Mouse (Mus musculus): ENCODE measurements around the gene Mrpl58. TPM values are rescaled to one million over a fixed set of nuclear protein-coding genes. Genes with fewer than 3 reads are reported as not detected.
"Not testable (repeated sequence)": the region's sequence is repeated elsewhere in the genome, so short reads cannot be mapped to it uniquely, and the experiment has no call there.

The Mrpl58 gene
- total RNA-seq, 2 experiments from 2014 or later = 98.1 to 105 TPM

DNA sequence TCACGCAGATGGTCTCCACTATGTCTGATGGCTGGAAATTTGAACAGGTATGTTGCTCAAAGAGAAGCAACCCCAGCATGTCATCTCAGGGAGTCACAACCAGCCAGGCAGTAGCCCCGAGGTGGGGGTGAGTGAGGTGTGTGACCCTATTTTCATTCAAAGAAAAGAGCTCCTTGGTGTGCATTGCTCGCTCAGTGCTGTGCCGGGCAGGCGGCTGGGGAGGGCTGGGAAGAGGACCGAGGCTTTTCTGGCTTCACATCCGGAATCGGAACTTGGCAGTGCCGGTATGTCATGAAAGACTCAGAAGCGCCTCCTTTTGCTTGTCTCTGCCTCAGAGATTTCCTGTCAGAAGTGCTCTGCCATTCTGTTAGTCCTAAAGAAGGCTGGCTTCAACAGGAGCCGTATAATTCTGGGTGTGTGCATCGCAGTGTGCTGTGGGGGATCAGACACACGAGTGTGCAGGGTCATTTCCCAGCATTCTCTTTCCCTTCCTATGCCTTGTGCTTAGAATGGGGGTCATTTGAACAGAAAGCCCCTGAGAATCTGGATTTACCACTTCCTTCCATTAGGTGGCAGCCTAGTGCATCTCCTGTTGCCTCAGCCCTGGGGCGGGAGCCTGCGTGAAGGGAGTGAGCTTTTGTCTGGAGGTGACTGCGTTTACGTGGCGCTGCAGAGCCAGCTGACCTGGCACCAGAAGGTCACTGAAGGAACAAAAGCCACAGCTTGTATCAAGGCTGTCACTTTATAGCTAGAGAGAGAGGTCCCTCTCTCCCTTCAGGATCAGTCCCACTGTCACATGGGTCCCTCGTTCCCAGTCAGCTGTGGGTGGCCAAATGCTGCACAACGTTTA is 24.2 kb downstream of the Mrpl58 start:
- DNase-seq = peak; percentile 66 to 71

DNA sequence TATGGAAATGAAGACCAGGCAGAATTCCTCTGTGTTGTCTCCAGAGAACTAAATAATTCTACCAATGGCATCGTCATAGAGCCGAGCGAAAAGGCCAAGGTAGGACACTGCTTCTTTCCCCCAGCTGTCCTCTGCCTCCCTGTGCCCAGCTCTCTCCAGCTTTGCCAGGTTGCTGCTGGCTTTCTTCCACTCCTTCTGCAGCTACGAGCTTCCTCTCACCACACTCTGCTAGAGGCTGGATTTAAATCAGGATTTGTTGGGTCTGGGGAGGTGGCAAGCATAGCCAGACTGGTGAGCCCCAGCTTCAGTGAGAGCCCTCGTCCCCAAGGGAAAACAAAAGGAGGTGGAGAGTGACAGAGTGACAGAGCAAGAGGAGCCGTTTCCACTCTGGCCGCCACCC is 25.8 kb downstream of the Mrpl58 start:
- DNase-seq = no peak

DNA sequence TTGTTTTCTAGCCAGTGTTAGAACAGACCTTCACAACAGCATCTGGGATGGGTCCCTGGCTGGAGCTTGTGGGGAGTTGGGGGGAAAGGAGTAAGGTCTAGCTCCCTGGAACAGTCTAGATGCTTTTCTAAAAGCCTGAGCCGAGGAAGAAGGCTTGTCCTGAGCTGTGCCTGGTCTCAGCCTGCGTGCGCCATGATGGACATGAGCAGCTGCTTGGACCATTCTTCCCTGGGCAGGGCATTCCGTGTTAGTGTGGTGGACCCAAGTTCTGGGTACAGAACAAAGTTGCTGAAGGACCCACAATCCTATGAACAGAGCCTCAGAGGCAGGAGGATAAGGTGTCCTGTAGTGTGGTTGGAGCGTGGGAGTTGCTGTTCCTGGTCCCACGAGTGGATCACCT is 27.0 kb downstream of the Mrpl58 start:
- DNase-seq = no peak

DNA sequence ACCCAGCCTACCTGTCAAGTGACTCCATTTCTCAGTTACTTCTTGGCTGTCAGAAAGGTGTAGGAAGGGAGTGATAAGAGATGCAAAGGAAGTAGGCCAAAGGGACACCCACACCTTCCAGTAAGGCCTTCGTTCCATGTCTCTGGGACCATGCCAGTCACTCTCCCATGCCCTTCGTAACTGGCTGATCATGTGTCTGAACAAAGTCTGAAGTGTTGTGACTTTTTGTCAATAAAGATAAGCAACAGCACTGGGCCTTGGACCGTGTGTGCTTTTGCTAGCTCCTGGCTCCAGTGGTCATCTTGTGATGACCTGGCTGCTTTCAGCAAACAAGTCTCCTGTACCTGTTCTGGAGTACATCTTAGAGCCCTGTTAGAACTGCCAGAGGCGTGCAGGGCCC is 29.3 kb downstream of the Mrpl58 start:
- DNase-seq = no peak

DNA sequence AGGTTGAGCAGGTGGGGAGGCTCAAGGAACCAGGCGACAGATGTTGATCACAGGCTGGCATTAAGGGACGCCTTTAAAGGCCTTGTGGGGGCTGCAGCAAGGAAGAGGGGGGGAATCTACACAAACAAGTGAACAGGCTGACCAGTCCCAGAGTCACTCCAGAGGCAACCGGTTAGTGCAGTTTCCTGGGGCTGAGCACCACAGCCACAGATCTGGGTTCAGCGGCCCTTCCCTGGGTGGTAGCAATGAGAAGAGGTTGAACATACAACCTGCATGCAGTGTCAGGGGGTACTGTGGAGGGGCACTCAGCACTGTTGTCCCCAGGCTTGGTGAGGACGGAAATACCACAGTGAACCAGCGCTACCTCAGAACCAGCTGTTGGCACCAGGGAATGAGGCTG is 29.8 kb downstream of the Mrpl58 start:
- DNase-seq = no peak

DNA sequence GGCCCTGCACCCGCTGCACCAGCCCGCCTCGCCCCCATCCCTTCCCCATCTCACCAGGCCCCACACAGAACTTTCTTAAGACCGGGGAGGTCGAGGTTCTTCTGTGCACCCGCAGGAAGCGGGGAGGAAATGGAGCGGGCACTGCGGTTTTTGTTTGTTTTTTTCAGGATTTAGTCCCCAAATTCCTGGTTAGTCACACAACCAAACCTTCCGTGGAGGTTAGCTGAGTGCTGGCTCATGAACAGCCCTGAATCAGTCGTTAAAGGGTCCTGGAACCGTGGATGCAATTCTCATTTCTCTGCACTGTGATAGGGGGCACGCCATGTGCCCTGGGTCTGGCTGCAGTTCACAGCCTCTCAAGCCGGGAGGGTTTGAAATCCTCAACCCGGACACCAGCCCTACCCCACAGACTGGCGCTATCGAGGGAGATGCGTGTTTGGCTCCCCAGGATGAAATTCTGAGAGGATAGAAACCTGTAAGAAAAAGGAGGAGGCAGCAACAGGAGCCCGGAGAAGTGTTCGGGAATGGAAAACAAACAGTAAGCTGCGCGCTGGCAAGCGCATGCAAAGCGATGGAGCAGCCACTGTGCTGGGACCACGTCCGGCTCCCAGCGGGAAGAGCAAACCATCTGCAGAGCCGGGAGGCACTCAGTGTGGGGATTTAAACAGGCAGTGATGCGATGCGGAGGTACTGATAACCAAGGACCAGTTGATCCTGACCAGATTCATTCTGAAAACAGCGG is 32.2 kb downstream of the Mrpl58 start:
- DNase-seq = peak in 1 of 2 experiments; percentile 48

DNA sequence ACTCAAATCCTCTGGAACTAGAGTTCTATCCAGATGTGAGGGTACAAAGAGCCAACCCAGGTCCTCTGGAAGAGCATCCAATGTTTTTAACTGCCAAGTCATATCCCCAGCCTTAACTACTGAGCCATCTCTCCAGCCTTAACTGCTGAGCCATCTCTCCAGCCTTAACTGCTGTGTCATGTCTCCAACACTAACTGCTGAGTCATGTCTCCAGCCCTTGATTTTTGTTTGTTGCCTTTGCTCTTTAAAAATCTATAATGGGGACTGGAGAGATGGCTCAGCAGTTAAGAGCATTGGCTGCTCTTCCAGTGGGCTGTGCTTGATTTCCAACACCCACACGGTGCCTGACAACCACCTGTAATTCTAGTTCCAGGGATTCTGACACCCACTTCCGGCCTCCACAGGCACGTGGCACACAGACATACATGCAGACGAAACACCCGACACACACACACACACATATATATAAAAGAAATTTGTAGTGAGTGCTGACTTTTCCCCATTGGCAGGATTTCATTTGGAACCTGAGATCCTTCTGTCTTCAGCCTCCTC is 34.1 kb downstream of the Mrpl58 start:
- no peak for DNase-seq

DNA sequence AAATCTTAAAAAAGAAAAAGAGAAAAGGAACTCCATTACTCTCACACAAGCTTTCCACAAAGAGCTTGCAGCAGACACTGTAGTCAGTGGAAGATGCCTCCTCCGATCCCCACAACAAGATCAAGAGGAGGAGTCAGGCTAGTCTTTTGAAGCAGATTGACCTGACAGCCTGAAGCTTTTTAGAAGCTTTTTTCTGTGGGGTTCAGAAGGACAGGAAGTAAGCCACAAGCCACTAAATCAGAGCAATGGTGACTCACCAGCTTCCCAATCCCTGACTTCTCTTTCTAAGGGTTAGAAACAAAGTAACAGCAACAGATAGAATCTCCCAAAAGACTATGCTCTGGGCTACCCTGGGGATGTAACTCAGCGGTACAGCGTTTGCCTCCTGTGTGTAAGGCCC is 35.8 kb downstream of the Mrpl58 start:
- no peak for DNase-seq

DNA sequence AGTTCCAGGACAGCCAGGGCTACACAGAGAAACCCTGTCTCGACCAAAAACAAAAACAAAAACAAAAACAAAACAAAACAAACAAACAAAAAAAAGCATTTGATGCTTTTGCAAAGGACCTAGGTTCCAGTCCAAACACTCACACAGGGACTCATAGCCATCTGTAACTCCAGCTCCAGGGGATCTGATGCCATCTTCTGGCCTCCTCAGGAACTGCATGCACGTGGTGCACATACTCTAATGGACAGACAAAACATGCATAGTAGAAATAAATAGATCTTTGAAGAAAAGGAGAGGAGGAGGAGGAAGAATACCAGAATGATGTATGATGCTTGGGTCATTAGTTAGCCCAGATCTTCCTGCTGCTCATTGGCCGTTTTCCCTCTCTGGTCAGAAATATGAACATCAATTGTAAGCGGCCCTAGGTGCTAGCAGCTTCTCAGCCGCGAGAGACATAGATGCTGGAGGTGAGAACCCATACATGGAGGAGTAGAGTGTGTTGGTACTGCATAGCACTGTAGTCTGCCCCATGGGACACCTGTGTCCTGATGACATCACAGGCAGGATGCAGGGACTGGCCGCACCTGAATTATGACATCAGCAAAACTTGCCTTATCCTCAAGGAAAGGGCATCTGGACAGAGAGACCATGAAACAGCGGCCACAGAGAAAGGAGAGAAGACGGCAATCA is 36.5 kb downstream of the Mrpl58 start, which contains the start of gene Trim80:
Trim80 (plus strand) TSS at position 640 of the 690 bp plus-strand sequence.
- DNase-seq = no peak

DNA sequence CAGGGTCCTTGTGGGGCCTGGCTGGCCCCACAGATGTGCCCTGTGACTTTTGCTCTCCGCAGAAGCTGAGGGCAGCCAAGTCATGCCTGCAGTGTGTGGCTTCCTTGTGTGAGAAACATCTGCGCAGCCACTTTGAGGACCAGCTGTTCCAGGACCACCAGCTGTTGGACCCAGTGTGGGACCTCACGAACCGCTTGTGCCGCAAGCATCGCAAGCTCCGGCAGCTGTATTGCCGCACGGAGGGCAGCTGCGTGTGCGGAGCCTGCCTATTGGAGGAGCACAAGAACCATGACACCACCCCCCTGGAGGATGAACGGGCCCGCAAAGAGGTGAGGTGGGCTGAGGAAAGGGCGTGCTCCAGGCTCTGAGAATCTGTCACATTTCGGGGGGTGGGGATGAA is 37.9 kb downstream of the Mrpl58 start:
- no peak for DNase-seq

DNA sequence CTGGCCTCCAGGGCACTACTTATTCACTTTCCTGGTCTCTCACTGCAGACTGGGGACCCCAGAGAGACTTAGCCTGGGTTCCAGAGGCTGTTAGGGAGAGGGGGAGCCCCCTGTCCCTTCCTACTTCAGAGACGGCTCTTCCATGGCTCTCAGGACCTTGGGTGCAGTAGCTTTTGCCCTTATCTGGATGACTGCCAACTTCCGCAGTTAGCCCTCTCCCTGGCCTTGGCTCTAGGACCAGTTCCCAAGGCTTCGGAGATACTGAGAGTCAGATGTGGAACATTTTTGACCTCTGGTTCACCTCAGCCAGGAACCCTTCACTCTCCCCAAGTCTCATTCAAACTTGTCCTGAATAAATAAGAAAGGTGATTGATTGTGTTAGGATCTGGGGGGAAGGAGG is 43.4 kb downstream of the Mrpl58 start:
- DNase-seq = no peak

DNA sequence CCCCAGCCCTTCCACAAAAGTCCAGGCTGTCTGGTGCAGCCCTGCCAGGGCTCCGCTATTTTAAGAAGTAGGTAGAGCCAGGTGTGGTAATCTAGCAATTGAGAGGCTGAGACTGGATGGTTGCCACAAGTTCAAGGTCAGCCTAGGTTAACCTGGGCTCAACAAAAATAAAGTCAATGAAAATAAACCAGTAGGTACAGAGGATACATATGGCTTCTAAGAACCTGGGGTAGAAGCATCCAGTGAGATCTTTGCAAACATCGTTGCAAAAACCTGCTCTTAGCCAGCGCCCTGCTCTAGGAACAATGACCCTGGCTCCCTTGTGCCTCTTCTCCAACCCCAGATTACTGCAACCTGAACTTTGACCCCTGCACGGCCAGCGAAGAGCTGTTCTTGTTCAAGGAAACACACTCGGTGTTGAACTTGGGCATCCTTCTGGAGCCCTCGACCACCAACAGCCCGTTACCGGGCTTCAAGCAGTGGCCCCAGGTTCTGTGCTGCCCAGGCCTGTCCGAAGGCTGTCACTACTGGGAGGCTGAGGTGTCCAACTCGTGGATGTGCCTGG is 43.9 kb downstream of the Mrpl58 start:
- no peak for DNase-seq

DNA sequence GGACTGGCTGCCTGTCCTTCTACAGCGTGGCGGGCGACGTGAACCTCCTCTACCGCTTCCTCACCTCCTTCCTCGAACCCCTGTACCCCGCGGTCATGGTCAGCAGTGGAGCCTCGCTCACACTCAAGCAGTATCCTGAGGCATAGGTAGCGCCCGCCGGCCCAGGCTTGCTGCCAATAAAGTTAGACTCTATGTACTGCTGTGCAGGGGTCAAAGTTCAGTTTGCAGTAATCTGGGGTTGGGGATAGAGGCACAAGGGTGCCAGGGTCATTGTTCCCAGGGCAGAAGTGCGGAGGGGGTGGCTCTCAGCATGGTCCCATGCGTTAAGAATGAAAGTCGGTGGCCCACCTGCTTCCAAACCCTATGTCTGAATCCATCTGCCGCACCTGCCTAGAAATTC is 44.5 kb downstream of the Mrpl58 start:
- DNase-seq = no peak

DNA sequence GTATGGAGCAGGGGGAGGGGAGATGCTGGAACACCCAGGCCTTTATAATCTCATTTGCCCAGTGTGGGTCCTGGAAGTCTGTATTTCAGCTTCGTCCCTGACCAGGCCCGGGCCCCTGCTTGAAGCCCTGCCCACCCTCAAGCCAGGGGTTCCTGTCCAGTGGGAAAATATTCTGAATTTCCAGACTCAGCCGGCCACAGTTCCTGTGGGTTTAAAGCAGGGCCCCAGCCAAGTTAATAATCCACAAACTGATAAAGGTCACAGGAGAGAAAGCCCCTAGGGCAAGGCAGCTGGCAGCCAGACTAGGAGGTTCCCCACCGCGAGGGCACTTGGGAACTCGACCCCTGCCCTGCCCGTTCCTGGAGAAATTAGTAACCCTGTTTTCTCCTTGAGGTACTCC is 45.4 kb downstream of the Mrpl58 start:
- DNase-seq = no peak

DNA sequence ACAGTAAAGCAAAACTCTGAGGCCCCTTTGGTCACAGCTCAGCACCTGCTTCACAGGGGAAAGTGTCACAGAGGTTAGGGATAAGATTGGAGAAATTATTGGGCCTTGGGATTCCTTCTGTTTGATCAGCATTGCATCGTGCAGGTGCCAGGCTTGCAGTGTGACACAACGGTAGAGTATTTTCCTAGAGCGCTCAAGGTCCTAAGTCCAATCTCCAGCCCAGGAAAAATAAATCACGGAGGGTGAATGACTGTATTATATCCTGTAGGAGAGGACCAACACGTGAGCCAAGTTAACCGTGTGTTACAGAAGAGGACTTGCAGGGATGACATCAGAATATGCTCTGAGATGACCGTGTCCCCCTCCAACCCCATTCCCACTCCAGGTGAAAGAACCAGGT is 46.6 kb downstream of the Mrpl58 start:
- no peak for DNase-seq

DNA sequence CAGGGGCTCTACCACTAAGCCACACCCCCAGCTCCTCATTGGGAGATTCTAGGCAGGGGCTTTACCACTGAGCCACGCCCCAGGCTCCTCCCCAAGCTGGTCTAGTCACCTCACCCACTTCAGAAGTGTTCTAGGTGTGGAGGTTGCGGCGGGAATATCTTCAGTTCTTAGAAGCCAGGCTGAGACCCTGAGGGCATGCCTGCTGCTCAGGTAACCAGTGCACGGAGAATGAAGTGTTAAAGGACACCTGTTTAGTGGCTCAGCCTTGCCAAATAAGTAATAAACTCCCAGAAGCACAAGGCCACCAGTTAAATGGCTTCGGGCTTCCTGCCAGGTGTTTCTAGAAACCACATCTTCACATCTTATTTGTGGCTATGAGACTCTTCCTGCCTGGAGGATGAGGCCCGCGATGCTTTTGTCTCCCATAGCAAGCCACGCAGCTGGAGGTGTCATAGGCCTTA is 48.3 kb downstream of the Mrpl58 start:
- DNase-seq = no peak

DNA sequence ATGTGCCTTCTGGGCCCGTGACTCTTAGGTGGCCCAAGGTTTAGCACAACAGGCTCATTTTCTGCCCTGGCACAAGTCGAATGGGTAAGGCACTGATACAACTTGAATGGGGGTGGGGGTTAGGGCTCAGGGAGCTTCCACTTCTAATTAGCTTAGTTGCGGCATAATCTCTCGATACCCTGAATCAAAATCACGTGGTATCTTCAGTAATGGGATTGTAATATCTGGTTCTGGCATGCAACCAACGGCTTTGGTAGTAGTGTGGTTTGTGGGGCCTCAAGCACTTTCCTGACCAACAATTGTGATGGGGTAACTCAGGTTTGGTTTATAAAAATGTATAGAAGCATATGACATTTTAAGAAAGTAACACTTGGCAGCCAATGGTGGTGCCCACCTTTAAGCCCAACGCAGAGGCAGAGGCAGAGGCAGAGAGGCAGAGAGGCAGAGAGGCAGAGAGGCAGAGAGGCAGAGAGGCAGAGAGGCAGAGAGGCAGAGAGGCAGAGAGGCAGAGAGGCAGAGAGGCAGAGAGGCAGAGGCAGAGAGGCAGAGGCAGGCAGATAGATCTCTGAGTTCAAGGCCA is 48.8 kb downstream of the Mrpl58 start:
- no peak for DNase-seq

DNA sequence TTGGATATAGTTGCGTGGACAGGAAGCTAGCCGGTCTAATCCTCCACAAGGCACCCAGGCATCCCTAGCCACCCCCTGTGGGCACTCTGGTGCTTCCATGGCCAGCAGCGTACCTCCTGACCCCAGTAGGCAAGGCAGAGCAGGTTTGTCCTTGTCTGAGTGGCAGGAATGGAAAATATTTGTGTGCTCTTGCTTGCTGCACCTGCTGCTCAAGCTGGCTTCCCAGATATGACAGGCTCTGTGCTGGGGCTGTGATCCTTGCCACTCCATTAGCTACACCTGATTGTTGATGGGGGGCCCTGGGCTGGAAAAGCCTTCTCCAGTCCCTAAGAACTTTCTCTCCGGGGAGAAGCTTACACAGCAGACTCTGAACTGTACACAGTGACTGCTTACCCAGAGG is 49.8 kb downstream of the Mrpl58 start:
- DNase-seq = no peak

DNA sequence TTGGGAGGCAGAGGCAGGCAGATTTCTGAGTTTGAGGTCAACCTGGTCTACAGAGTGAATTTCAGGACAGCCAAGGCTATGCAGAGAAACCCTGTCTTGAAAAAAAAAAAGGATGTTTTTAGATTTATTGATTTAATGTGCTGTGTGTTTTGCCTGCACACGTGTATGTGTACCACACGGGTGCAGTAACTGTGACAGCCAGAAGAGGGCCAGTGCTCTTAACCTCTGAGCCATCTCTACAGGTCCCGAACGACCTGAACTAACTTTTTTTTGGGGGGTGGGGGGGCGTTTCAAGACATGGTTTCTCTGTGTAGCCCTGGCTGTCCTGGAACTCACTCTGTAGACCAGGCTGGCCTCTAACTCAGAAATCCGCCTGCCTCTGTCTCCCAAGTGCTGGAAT is 51.3 kb downstream of the Mrpl58 start:
- DNase-seq = not testable (repeated sequence)

DNA sequence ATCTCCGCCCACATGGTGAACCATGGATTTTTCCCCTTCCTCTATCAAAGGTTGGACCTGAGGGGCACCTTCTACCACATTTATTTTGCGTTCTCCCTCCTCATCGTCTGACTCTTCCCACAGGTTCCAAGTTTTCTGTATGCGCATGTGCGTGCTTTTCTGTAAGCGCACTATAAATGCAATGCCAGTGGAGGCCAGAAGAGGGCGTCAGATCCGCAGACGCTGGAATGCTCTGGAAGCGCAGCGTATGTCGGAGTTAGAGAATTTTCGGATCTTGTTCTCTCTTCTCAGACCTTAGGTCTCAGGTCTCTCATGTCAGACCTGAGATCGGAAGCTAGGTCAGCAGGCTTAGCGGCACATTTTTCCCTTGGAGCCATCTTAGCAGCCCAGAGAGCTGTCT is 52.1 kb downstream of the Mrpl58 start:
- no peak for DNase-seq

DNA sequence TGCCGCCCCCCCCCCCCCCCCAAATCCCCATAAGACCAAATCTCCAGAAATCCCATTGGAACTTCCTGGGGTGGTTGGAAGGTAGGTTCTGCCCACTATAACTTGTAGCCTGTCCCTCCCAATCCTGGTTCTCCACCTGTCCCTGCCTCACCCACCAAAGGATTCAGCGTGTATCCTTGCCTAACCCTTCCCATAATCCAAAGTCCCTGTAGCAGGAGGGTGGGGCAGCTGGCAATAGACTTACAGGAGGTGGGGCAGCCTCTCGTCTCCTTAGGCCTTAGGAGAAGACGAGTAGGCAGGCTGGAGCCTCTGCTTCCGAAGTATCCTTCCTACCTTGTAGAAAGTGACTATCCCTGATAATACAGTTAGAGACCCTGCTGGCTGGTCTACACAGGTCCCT is 52.6 kb downstream of the Mrpl58 start:
- DNase-seq = no peak

DNA sequence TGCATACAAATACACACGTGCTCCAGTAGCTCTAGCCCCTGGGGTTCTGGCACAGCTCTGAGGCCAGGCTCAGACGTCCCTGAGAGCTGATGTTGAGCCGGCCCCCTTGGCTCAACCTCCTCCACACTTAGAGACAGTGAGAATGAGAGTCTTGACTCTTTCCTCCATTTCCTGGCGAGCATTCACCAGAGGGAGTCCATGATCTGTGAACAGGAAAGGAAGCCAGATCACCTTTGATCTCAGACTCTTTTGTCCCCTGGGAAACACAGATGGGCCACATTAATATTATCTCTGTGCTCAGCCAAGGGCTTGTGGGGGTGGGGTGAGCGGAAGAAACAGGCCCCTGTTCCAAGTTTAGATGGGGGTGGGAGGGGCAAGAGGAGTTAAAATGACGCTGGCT is 53.9 kb downstream of the Mrpl58 start:
- DNase-seq = no peak

All from layer of hippocampus, postnatal 36 days (tissue).